Mouse (Mus musculus) frontal cortex, adult 2 months (tissue): Measurements from ENCODE around the gene Mc3r. TPM values are rescaled to one million over a fixed set of nuclear protein-coding genes. Genes with fewer than 3 reads are reported as not detected.

ENCODE experiments used
- DNase-seq, 2 experiments: peaks; one replicate each; pipeline ENCODE4 v3.0.0; 2022; ENCODE audit warnings: low spot score in 1 of 2; ENCODE audit errors: extremely low spot score in 1 of 2
- polyA plus RNA-seq: library from polyadenylated mRNA; depleted of rRNA; stranded (reverse); fragments of >200 nt; gene quantifications from 2 replicates; pipeline ENCODE4 v1.2.3, GENCODE M21; 2012; rRNA removed

Gene Mc3r
- polyA plus RNA-seq, 1 experiment, result 0.22 TPM

GRCm38 (mm10) chr2:172292525-172293405 lies 44.5 kb downstream of the Mc3r start:
- no peak for DNase-seq

GRCm38 (mm10) chr2:172298083-172298482 lies 49.8 kb downstream of the Mc3r start:
- no peak for DNase-seq

- DNase-seq, result no peak
Observed at GRCm38 (mm10) chr2:172298542-172298941, 50.2 kb downstream of the Mc3r start.

GRCm38 (mm10) chr2:172299126-172299921 lies 51.0 kb downstream of the Mc3r start:
- DNase-seq, result no peak

Other genes with a start within 250 kb of the Mc3r start
- 11.7 and 12.2 TPM in 2 replicates for gene Cbln4, start 205.0 kb upstream of the Mc3r start, polyA plus RNA-seq
- gene Fam210b, start 97.1 kb downstream of the Mc3r start, polyA plus RNA-seq, result 17.5 and 18.5 TPM in 2 replicates
- 1.5 and 1.8 TPM in 2 replicates for gene Aurka, start 122.0 kb downstream of the Mc3r start, polyA plus RNA-seq
- 24.7 and 26.9 TPM in 2 replicates for gene Cstf1, start 122.2 kb downstream of the Mc3r start, polyA plus RNA-seq
- gene Cass4, start 145.3 kb downstream of the Mc3r start, polyA plus RNA-seq, result 0.29 and 0.38 TPM in 2 replicates
- gene Rtf2, start 192.1 kb downstream of the Mc3r start, polyA plus RNA-seq, result 77.9 and 79.1 TPM in 2 replicates
- gene Gcnt7, start 210.1 kb downstream of the Mc3r start, polyA plus RNA-seq, result 0.04 TPM in 1 of 2 replicates, not detected in the other
- 0.24 TPM in 1 of 2 replicates, not detected in the other for gene Fam209, start 224.0 kb downstream of the Mc3r start, polyA plus RNA-seq